Mouse (Mus musculus): ENCODE results near the gene Pyy. TPM values are rescaled to one million over a fixed set of nuclear protein-coding genes. Genes with fewer than 3 reads are reported as not detected.

Pyy gene
- not detected in 2 replicates for polyA plus RNA-seq (2015; fragmentation: Nextera tagmentation; extraction: Ambion mirVana)

DNA sequence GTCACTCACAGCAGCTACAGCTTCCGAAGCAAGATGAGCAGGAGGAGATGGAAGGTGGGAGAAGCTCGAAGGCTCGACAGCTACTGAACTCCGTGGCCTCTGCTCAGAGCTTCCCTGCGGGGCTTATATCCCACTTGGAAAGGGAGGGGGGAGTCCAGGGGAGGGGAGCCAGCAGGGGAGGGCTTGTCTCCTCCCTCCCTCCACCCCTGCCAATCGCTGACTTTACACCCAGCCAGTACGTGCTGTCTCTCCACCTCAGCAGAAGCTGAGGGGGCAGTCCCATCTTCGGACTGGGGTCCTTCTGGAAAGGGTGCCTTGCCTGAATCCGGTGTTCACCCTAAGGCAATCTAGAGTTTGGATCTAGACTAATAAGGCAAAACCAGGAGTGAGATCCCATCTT lies at the start of gene Pyy:
Pyy (minus strand) TSS at position 101 of the 400 bp plus-strand sequence.
- H3K27ac ChIP-seq = no peak within 1 kb of the TSS
- peak within 1 kb of the TSS; percentile 33; the same call in 1 of the 2 replicates for H3K4me2 ChIP-seq
- no peaks in the 10 kb centered on the region for H3K4me1 ChIP-seq
- no peaks in the 10 kb centered on the region for H3K36me3 ChIP-seq
- ATAC-seq (ENCODE audit: borderline replicate concordance, extremely low read depth, low FRiP score, low TSS enrichment) = no peak
- H3K4me3 ChIP-seq = peak within 1 kb of the TSS; percentile 21; the same call in 1 of the 2 replicates
- 13% methylated on average over 9 of the region's 9 CpGs for WGBS
- no peak within 1 kb of the TSS for H3K9ac ChIP-seq
- no peaks in the 10 kb centered on the region for H3K9me3 ChIP-seq
- H3K27me3 ChIP-seq = peaks cover 59% of the 10 kb centered on the region

DNA sequence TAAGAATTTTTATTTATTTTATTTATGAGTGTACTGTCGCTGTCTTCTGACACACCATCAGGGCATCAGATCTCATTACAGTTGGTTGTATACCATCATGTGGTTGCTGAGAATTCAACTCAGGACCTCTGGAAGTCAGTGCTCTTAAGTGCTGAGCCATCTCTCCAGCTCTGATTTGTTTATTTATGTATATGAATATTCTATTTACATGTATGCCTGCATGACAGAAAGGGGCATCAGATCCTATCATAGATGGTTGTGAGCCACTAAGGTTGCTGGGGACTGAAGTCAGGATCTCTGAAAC lies 49.1 kb upstream of the Pyy start:
- H3K4me3 ChIP-seq = no peak overlapping the region
- no peak for ATAC-seq (ENCODE audit: borderline replicate concordance, extremely low read depth, low FRiP score, low TSS enrichment)
- 2% methylated on average over 1 of the region's 1 CpGs for WGBS
- peak overlapping the region; percentile 90 for H3K4me2 ChIP-seq
- no peak overlapping the region for H3K27ac ChIP-seq
- no peaks in the 10 kb centered on the region for H3K9me3 ChIP-seq
- H3K9ac ChIP-seq = no peak overlapping the region
- H3K27me3 ChIP-seq = no peaks in the 10 kb centered on the region
- H3K36me3 ChIP-seq = peaks cover 20% of the 10 kb centered on the region; the same call in 1 of the 2 replicates
- peaks cover 8% of the 10 kb centered on the region for H3K4me1 ChIP-seq

DNA sequence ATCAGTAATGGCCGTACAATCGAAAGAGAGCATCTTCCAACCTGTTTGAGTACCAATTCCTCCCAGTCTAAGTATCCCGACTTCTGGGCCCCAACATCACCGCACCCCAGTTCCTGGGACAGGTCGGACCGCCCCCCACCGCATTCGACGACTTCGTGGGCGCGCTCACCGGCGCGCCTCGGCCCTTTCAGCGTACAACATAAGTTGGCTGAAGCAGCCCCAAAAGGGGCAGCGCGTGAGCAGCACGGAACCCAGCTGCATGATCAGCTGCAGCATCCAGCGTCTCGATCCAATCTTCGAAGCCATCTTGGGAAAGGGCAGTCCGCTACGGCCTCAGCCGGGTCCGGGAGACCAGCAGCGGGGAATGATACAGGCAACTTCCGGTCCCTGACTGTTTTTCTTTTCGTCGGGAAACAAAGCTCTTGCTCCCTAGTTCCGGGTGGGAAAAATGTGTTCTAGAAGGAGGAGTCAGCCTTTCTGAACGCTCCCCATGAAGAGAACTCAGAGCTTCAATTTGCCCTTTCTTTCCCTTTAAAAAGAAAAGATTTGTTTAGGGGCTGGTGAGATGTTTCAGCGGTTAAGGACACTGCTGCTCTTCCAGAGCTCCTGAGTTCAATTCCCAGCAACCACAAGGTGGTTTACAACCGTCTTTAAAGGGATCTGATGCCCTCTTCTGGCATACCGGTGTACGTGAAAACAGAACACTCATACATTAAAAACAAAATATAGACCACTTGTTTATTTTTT lies 48.6 kb upstream of the Pyy start, which contains the start of gene Tmem101:
Tmem101 (minus strand) TSS at position 366 of the 747 bp plus-strand sequence.
- Histone ChIP-seq H3K9ac (peak within 1 kb of the TSS; percentile 81), H3K27ac (0 out of 2 replicates have a peak within 1 kb of the TSS, but pooled peaks have one; percentile 72), H3K27me3 (no peaks in the 10 kb centered on the region), H3K9me3 (no peaks in the 10 kb centered on the region), H3K4me3 (peak within 1 kb of the TSS; percentile 78), H3K4me2 (peak within 1 kb of the TSS; percentile 90), H3K4me1 (peaks cover 8% of the 10 kb centered on the region), H3K36me3 (peaks cover 15% of the 10 kb centered on the region; the same call in 1 of the 2 replicates)
- WGBS = under 1% methylated on average over 37 of the region's 37 CpGs
- ATAC-seq (ENCODE audit: borderline replicate concordance, extremely low read depth, low FRiP score, low TSS enrichment) = peak; percentile 80

DNA sequence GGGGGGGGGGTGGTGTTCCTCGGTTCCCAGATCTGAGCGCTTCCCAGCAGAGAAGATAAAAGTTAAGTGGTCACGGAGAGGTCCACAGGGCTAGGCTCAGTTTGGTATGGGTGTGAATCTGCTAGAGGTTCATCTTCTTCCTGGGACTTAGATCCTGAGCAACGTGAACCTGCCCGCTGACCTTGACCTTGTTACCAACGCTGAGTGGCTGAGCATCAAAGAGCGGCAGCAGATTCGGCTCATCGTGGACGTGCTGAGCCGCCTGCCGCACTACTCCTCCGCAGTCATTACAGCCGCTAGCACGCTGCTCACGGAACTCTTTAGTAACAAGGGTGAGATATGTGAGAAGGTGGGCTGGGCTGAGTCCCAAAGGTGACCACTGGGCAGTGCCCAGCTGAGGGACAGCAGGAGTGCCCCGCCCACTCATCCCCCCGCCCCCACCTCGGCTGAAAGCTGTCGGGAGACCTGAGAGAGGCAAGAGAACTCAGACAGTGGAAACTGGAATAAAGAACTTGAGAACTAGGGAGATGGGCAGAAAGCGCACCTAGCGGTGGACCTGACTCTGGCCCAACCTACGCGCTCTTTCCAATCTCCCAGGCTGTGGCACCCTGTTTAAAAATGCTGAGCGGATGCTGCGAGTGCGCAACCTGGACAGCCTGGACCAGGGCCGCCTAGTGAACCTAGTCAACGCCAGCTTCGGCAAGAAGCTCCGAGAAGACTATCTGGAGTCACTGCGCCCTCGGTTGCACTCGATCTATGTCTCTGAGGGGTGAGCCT lies 39.8 kb upstream of the Pyy start:
- Histone ChIP-seq H3K4me1 (peaks cover 13% of the 10 kb centered on the region), H3K4me3 (no peak overlapping the region), H3K9ac (no peak overlapping the region), H3K27ac (no peak overlapping the region), H3K9me3 (no peaks in the 10 kb centered on the region), H3K27me3 (peaks cover 75% of the 10 kb centered on the region), H3K4me2 (no peak overlapping the region), H3K36me3 (no peaks in the 10 kb centered on the region)
- no peak for ATAC-seq (ENCODE audit: borderline replicate concordance, extremely low read depth, low FRiP score, low TSS enrichment)
- WGBS = 9% methylated on average over 34 of the region's 34 CpGs

DNA sequence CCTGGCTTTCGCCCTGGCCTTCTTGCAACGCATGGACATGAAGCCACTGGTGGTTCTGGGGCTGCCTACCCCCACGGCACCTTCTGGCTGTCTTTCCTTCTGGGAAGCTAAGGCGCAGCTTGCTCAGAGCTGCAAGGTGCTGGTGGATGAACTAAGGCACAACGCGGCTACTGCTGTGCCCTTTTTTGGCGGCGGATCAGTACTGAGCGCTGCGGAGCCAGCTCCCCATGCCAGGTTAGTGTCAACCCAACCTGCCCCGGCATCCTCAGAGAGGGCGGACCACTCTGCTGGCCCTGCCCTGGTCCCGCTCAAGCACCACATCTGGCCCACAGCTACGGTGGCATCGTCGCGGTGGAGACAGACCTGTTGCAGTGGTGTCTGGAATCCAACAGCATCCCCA lies 38.9 kb upstream of the Pyy start:
- 11% methylated on average over 17 of the region's 17 CpGs for WGBS
- Histone ChIP-seq H3K4me3 (no peak overlapping the region), H3K9ac (no peak overlapping the region), H3K27me3 (peaks cover 79% of the 10 kb centered on the region), H3K27ac (no peak overlapping the region), H3K4me1 (peaks cover 13% of the 10 kb centered on the region), H3K9me3 (no peaks in the 10 kb centered on the region), H3K36me3 (no peaks in the 10 kb centered on the region), H3K4me2 (no peak overlapping the region)
- ATAC-seq (ENCODE audit: borderline replicate concordance, extremely low read depth, low FRiP score, low TSS enrichment) = no peak

DNA sequence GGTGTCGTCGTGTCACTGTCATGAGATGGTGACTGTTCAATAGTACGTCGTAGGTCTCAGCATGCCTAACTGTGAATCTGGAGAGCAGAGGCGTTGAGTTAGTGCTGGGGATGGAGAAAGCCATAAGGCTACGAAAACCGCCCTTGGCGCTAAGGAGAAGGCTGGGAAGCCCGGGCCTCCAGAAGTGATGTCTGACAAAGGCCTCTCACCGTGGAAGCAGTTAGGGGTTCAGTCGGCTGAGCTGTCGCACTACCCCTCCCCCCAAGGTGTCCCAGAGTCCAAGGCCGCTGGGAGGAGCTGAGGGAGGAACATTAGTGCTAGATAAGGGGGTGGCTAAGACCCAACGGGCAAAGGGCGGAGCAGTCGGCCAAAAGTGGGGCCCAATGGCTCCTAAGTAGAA lies 38.4 kb upstream of the Pyy start:
- Histone ChIP-seq H3K4me2 (peak overlapping the region; percentile 56; the same call in 1 of the 2 replicates), H3K9me3 (no peaks in the 10 kb centered on the region), H3K27ac (no peak overlapping the region), H3K27me3 (peaks cover 79% of the 10 kb centered on the region), H3K4me1 (peaks cover 13% of the 10 kb centered on the region), H3K4me3 (no peak overlapping the region), H3K36me3 (no peaks in the 10 kb centered on the region), H3K9ac (no peak overlapping the region)
- WGBS = 4% methylated on average over 16 of the region's 16 CpGs
- ATAC-seq (ENCODE audit: borderline replicate concordance, extremely low read depth, low FRiP score, low TSS enrichment) = no peak

DNA sequence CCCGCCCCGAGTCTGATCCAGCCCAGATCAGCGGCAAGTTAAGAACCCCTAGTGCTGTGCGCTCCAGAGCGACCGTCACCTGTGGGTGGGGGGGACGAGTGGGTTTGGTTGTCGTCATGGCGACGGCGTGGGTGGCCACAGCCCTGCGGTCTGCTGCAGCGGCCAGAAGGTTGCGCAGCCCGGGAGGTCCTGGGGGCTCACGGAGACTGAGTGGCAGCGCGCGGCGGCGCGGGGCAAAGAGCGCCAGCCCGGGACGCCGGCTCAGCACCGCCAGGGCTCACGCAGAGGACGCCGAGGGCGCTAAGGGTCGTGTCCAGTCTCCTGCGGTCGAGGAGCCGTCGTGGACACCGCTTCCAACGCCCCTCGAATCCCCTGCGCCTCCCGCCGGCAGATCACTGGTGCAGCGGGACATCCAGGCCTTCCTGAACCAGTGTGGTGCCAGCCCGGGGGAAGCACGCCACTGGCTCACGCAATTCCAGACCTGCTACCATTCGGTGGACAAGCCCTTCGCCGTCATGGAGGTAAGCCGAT lies 37.9 kb upstream of the Pyy start, which contains the start of gene Nags:
Nags (plus strand) TSS at position 43 of the 531 bp plus-strand sequence.
- H3K9ac ChIP-seq = no peak within 1 kb of the TSS
- WGBS = under 1% methylated on average over 50 of the region's 50 CpGs

GRCm38 (mm10) chr11:102144957-102145470 lies 37.4 kb upstream of the Pyy start:
- Histone ChIP-seq H3K27me3 (peaks cover 79% of the 10 kb centered on the region), H3K4me3 (peak overlapping the region; percentile 30), H3K9me3 (no peaks in the 10 kb centered on the region), H3K4me1 (peaks cover 13% of the 10 kb centered on the region), H3K4me2 (peak overlapping the region; percentile 56), H3K36me3 (no peaks in the 10 kb centered on the region), H3K9ac (no peak overlapping the region), H3K27ac (no peak overlapping the region)
- no peak for ATAC-seq (ENCODE audit: borderline replicate concordance, extremely low read depth, low FRiP score, low TSS enrichment)
- 20% methylated on average over 13 of the region's 13 CpGs for WGBS

More for the DNA sequence above, 37.9 kb upstream of the Pyy start, which contains the start of gene Nags:
- Histone ChIP-seq H3K4me3 (peak within 1 kb of the TSS; percentile 30), H3K27ac (no peak within 1 kb of the TSS), H3K9me3 (no peaks in the 10 kb centered on the region), H3K4me1 (peaks cover 13% of the 10 kb centered on the region), H3K27me3 (peaks cover 79% of the 10 kb centered on the region), H3K36me3 (no peaks in the 10 kb centered on the region), H3K4me2 (peak within 1 kb of the TSS; percentile 56)
- ATAC-seq (ENCODE audit: borderline replicate concordance, extremely low read depth, low FRiP score, low TSS enrichment) = peak; percentile 28; the same call in 1 of the 2 replicates

- H3K36me3 ChIP-seq = no peaks in the 10 kb centered on the region
- no peak overlapping the region for H3K4me3 ChIP-seq
- no peaks in the 10 kb centered on the region for H3K9me3 ChIP-seq
- H3K9ac ChIP-seq = no peak overlapping the region
- no peak overlapping the region for H3K27ac ChIP-seq
- peaks cover 13% of the 10 kb centered on the region for H3K4me1 ChIP-seq
- no peak for ATAC-seq (ENCODE audit: borderline replicate concordance, extremely low read depth, low FRiP score, low TSS enrichment)
- WGBS = 52% methylated on average over 7 of the region's 7 CpGs
- H3K4me2 ChIP-seq = no peak overlapping the region
- peaks cover 54% of the 10 kb centered on the region for H3K27me3 ChIP-seq
Observed at GRCm38 (mm10) chr11:102142355-102142754, 34.7 kb upstream of the Pyy start.

GRCm38 (mm10) chr11:102140508-102140907 lies 32.9 kb upstream of the Pyy start:
- H3K4me1 ChIP-seq = peaks cover 4% of the 10 kb centered on the region
- no peaks in the 10 kb centered on the region for H3K9me3 ChIP-seq
- WGBS = 4% methylated on average over 5 of the region's 5 CpGs
- no peak overlapping the region for H3K27ac ChIP-seq
- H3K27me3 ChIP-seq = peaks cover 35% of the 10 kb centered on the region
- no peaks in the 10 kb centered on the region for H3K36me3 ChIP-seq
- H3K4me3 ChIP-seq = no peak overlapping the region
- ATAC-seq (ENCODE audit: borderline replicate concordance, extremely low read depth, low FRiP score, low TSS enrichment) = no peak
- H3K4me2 ChIP-seq = no peak overlapping the region
- no peak overlapping the region for H3K9ac ChIP-seq

DNA sequence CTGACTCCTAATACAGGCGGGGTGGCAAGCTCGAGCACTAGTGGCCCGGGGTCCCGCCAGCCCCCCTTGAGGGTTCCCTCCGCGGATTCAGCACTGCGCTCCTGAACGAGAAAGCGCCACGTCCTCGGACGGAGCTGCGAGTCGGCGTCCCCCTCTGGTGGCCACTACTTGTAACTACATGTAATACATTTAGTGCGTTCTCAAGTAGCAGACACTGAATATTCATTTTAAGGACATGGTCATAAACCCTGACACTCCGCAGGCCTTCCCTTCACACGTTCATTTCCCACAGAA lies 30.8 kb upstream of the Pyy start:
- H3K4me3 ChIP-seq = peak overlapping the region; percentile 22
- WGBS = under 1% methylated on average over 18 of the region's 18 CpGs
- no peak overlapping the region for H3K9ac ChIP-seq
- no peak overlapping the region for H3K27ac ChIP-seq
- peak overlapping the region; percentile 55 for H3K4me2 ChIP-seq
- H3K9me3 ChIP-seq = no peaks in the 10 kb centered on the region
- peaks cover 17% of the 10 kb centered on the region for H3K27me3 ChIP-seq
- no peak for ATAC-seq (ENCODE audit: borderline replicate concordance, extremely low read depth, low FRiP score, low TSS enrichment)
- H3K4me1 ChIP-seq = no peaks in the 10 kb centered on the region
- H3K36me3 ChIP-seq = no peaks in the 10 kb centered on the region
